Mouse (Mus musculus) heart, embryonic 11.5 days (tissue): ENCODE results near the gene Mpo. TPM values are rescaled to one million over a fixed set of nuclear protein-coding genes. Genes with fewer than 3 reads are reported as not detected.
A peak's percentile ranks its signal among the peaks of the same experiment; 100 is the strongest.

Experiments
- ATAC-seq: fragments of 200-750 bp; cut with Nextera tagmentation; replicated peaks from 2 replicates; pipeline ENCODE4 v1.8.0; 2017; ENCODE audit warnings: moderate library complexity; ENCODE audit not compliant: insufficient number of reproducible peaks, low FRiP score, low TSS enrichment
- H3K27ac ChIP-seq: fragments of 300-500 bp; sonication (generic); 2 replicates; pipeline ENCODE4 v1.5.1; 2014; ENCODE audit warnings: mild to moderate bottlenecking, low read depth, low read length
- H3K27me3 ChIP-seq: fragments of 300-500 bp; sonication (generic); 2 replicates; pipeline ENCODE4 v1.6.1; 2014; ENCODE audit warnings: mild to moderate bottlenecking, low read length, mixed read lengths; ENCODE audit not compliant: control insufficient read depth, insufficient read depth
- H3K36me3 ChIP-seq: fragments of 300-500 bp; sonication (generic); 2 replicates; pipeline ENCODE4 v1.6.1; 2014; ENCODE audit warnings: mild to moderate bottlenecking, low read length, moderate library complexity, mixed read lengths; ENCODE audit not compliant: control insufficient read depth, insufficient read depth
- H3K4me1 ChIP-seq: fragments of 300-500 bp; sonication (generic); 2 replicates; pipeline ENCODE4 v1.6.1; 2014; ENCODE audit warnings: low read length; ENCODE audit not compliant: control insufficient read depth, insufficient read depth
- H3K4me2 ChIP-seq: fragments of 300-500 bp; sonication (generic); 2 replicates; pipeline ENCODE4 v1.6.1; 2014; ENCODE audit warnings: mild to moderate bottlenecking, moderate library complexity
- H3K4me3 ChIP-seq: fragments of 300-500 bp; sonication (generic); 2 replicates; pipeline ENCODE4 v1.5.1; 2014; ENCODE audit warnings: low read depth, low read length
- H3K9ac ChIP-seq: fragments of 300-500 bp; sonication (generic); 2 replicates; pipeline ENCODE4 v1.6.1; 2014; ENCODE audit warnings: mild to moderate bottlenecking, low read depth, low read length, moderate library complexity
- H3K9me3 ChIP-seq: fragments of 300-500 bp; sonication (generic); replicated peaks from 2 replicates; pipeline ENCODE4 v1.6.1; 2016; ENCODE audit warnings: low read length; ENCODE audit not compliant: control insufficient read depth
- WGBS: fragments of 180-500 bp; shearing (Covaris S2); extraction: QIAGEN DNeasy Blood & Tissue Kit; methylation state at CpG from one replicate; pipeline ENCODE4 v1.1.7; 2014; ENCODE audit not compliant: insufficient replicate concordance; 5-methylcytosine and 5-hydroxymethylcytosine counted together
- polyA plus RNA-seq: library from polyadenylated mRNA; unstranded; fragments of >200 nt; fragmentation: Nextera tagmentation; extraction: Ambion mirVana; gene quantifications from 2 replicates; pipeline ENCODE4 v1.2.1, GENCODE M21; 2014

Gene Mpo
- polyA plus RNA-seq, 1 experiment from 2014 or later: 9.4 TPM

- WGBS: 54% methylated on average over 1 of the region's 1 CpGs
- H3K9ac ChIP-seq: no peak overlapping the region
- no peak overlapping the region for H3K27ac ChIP-seq
- H3K4me2 ChIP-seq: no peak overlapping the region
- H3K27me3 ChIP-seq: peaks cover 8% of the 10 kb centered on the region; the same call in 1 of the 2 replicates
- ATAC-seq: no peak
- no peaks in the 10 kb centered on the region for H3K9me3 ChIP-seq
- H3K4me3 ChIP-seq: no peak overlapping the region
- no peaks in the 10 kb centered on the region for H3K36me3 ChIP-seq
- no peaks in the 10 kb centered on the region for H3K4me1 ChIP-seq
Observed at GRCm38 (mm10) chr11:87805448-87805847, 12.1 kb downstream of the Mpo start.

- Histone ChIP-seq H3K4me1 (no peaks in the 10 kb centered on the region), H3K9me3 (no peaks in the 10 kb centered on the region), H3K27ac (no peak overlapping the region), H3K27me3 (peaks cover 5% of the 10 kb centered on the region; the same call in 1 of the 2 replicates), H3K4me3 (no peak overlapping the region), H3K9ac (no peak overlapping the region), H3K36me3 (no peaks in the 10 kb centered on the region), H3K4me2 (no peak overlapping the region)
- 73% methylated on average over 6 of the region's 6 CpGs for WGBS
- no peak for ATAC-seq
Observed at GRCm38 (mm10) chr11:87807433-87807832, 14.1 kb downstream of the Mpo start.

- Histone ChIP-seq H3K4me3 (no peak overlapping the region), H3K27ac (no peak overlapping the region), H3K9ac (no peak overlapping the region), H3K27me3 (peaks cover 5% of the 10 kb centered on the region; the same call in 1 of the 2 replicates), H3K9me3 (no peaks in the 10 kb centered on the region), H3K36me3 (no peaks in the 10 kb centered on the region), H3K4me2 (no peak overlapping the region), H3K4me1 (no peaks in the 10 kb centered on the region)
- no peak for ATAC-seq
- 68% methylated on average over 7 of the region's 7 CpGs for WGBS
Observed at GRCm38 (mm10) chr11:87808236-87808635, 14.9 kb downstream of the Mpo start.

- no peak overlapping the region for H3K4me3 ChIP-seq
- H3K4me1 ChIP-seq: no peaks in the 10 kb centered on the region
- H3K27ac ChIP-seq: no peak overlapping the region
- H3K9me3 ChIP-seq: no peaks in the 10 kb centered on the region
- H3K4me2 ChIP-seq: no peak overlapping the region
- 50% methylated on average over 4 of the region's 4 CpGs for WGBS
- peaks cover 8% of the 10 kb centered on the region for H3K27me3 ChIP-seq
- no peak overlapping the region for H3K9ac ChIP-seq
- no peaks in the 10 kb centered on the region for H3K36me3 ChIP-seq
- ATAC-seq: no peak
Observed at GRCm38 (mm10) chr11:87811396-87811795, 18.0 kb downstream of the Mpo start.

GRCm38 (mm10) chr11:87814831-87815230, 21.4 kb downstream of the Mpo start:
- H3K27me3 ChIP-seq: peaks cover 23% of the 10 kb centered on the region
- ATAC-seq: no peak
- 71% methylated on average over 8 of the region's 8 CpGs for WGBS
- no peaks in the 10 kb centered on the region for H3K36me3 ChIP-seq
- H3K9me3 ChIP-seq: no peaks in the 10 kb centered on the region
- 0 out of 2 replicates have a peak, but pooled peaks cover 3% of the 10 kb centered on the region for H3K4me1 ChIP-seq
- no peak overlapping the region for H3K27ac ChIP-seq
- no peak overlapping the region for H3K4me2 ChIP-seq
- no peak overlapping the region for H3K4me3 ChIP-seq
- no peak overlapping the region for H3K9ac ChIP-seq

GRCm38 (mm10) chr11:87816707-87817442, 23.5 kb downstream of the Mpo start:
- peaks cover 21% of the 10 kb centered on the region for H3K27me3 ChIP-seq
- no peak overlapping the region for H3K27ac ChIP-seq
- no peak for ATAC-seq
- peak overlapping the region; percentile 40; the same call in 1 of the 2 replicates for H3K9ac ChIP-seq
- peak overlapping the region; percentile 76 for H3K4me2 ChIP-seq
- WGBS: 3% methylated on average over 29 of the region's 31 CpGs
- 0 out of 2 replicates have a peak, but pooled peaks cover 3% of the 10 kb centered on the region for H3K4me1 ChIP-seq
- H3K36me3 ChIP-seq: no peaks in the 10 kb centered on the region
- no peaks in the 10 kb centered on the region for H3K9me3 ChIP-seq
- peak overlapping the region; percentile 44 for H3K4me3 ChIP-seq

- Histone ChIP-seq H3K36me3 (no peaks in the 10 kb centered on the region), H3K9ac (peak overlapping the region; percentile 40; the same call in 1 of the 2 replicates), H3K4me1 (0 out of 2 replicates have a peak, but pooled peaks cover 3% of the 10 kb centered on the region), H3K27ac (no peak overlapping the region), H3K4me3 (peak overlapping the region; percentile 44), H3K9me3 (no peaks in the 10 kb centered on the region), H3K27me3 (peaks cover 21% of the 10 kb centered on the region), H3K4me2 (peak overlapping the region; percentile 76)
- 23% methylated on average over 4 of the region's 4 CpGs for WGBS
- no peak for ATAC-seq
Observed at GRCm38 (mm10) chr11:87817443-87817773, 24.0 kb downstream of the Mpo start.

- H3K9me3 ChIP-seq: no peaks in the 10 kb centered on the region
- no peak overlapping the region for H3K9ac ChIP-seq
- no peak overlapping the region for H3K27ac ChIP-seq
- no peak overlapping the region for H3K4me2 ChIP-seq
- no peak for ATAC-seq
- WGBS: 59% methylated on average over 5 of the region's 5 CpGs
- peaks cover 21% of the 10 kb centered on the region for H3K27me3 ChIP-seq
- H3K36me3 ChIP-seq: no peaks in the 10 kb centered on the region
- H3K4me3 ChIP-seq: no peak overlapping the region
- H3K4me1 ChIP-seq: 0 out of 2 replicates have a peak, but pooled peaks cover 3% of the 10 kb centered on the region
Observed at GRCm38 (mm10) chr11:87821502-87821901, 28.1 kb downstream of the Mpo start.
